Mouse (Mus musculus) E14TG2a.4 (cell line): Measurements from ENCODE around the gene Zbed5.

ENCODE experiments used
- CTCF ChIP-seq: conservative IDR thresholded peaks from 2 replicates; pipeline ENCODE4 v1.5.1; 2014; ENCODE audit warnings: low read length
- NANOG ChIP-seq: IDR thresholded peaks from 2 replicates; pipeline ENCODE4 v1.6.1; 2014; ENCODE audit warnings: borderline replicate concordance, low read length, mixed read lengths
- POU5F1 ChIP-seq: IDR thresholded peaks from 2 replicates; pipeline ENCODE4 v1.6.1; 2014; ENCODE audit warnings: low read length, borderline replicate concordance

DNA sequence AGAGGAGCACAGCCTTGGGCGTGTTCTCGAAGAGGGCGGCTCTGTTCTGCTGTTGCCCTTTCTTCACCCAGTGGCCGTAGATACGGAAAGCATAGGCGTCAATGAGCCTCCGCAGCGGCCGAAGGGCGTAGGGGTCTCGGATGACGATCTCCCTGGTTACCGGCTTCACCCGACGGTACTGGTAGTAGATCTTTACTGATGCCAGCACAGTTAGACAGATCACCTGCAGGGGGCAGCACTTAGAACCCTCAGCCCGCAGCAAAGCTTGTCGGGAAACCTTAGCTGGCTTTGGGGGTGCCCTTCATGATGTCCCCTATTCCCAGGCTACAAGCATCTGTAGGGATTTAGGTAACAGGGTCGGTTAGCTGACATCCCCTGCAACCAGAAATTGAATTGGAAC lies 31.1 kb upstream of the Zbed5 start:
- TF ChIP-seq CTCF (peak; percentile 71), NANOG (no peak), POU5F1 (no peak)
